Mouse (Mus musculus) left cerebral cortex, adult 8-10 months (tissue): ENCODE data around the gene Bclaf1. TPM values are rescaled to one million over a fixed set of nuclear protein-coding genes. Genes with fewer than 3 reads are reported as not detected.

Experiments used
- microRNA-seq, 2 experiments: library from miRNA; unstranded; fragments of <30 nt; microRNA quantifications; one replicate each; pipeline ENCODE4 v1.2.0; 2022
- total RNA-seq, 4 experiments: library from RNA; stranded (reverse); gene quantifications; 2 replicates each; pipeline ENCODE4 v1.2.4; 2022

The Bclaf1 gene
- total RNA-seq, 4 experiments from 2014 or later, result 121 to 128 (median 124) TPM

Small RNA genes lying within 50 kb of the gene (microRNA-seq; reads per million reads assigned to microRNA genes)
- 0 reads per million in 2 experiments for gene Mir6413

Other genes starting within 250 kb of the Bclaf1 start
- 100 to 1,000 TPM; 124 to 135 (median 130) TPM for gene Map7, start 164.0 kb upstream of the Bclaf1 start, total RNA-seq
- gene Mtfr2, start 35.3 kb downstream of the Bclaf1 start, total RNA-seq, result under 1 TPM; 0.41 to 0.63 (median 0.54) TPM